Mouse (Mus musculus) heart, adult 10 weeks (tissue): ENCODE measurements around the gene Gm49373. TPM values are rescaled to one million over a fixed set of nuclear protein-coding genes. Genes with fewer than 3 reads are reported as not detected.

Experiments used
- polyA plus RNA-seq: library from polyadenylated mRNA; stranded (reverse); fragments of 350-450 nt; fragmentation: Illumina TruSeq; extraction: RNeasy Lipid Tissue Mini Kit (QIAGEN cat#74804); gene quantifications from one replicate; pipeline ENCODE4 v1.2.3, GENCODE M21; 2014; ENCODE audit warnings: low read depth, low replicate concordance

Gene Gm49373
- polyA plus RNA-seq = 0.42 TPM

DNA sequence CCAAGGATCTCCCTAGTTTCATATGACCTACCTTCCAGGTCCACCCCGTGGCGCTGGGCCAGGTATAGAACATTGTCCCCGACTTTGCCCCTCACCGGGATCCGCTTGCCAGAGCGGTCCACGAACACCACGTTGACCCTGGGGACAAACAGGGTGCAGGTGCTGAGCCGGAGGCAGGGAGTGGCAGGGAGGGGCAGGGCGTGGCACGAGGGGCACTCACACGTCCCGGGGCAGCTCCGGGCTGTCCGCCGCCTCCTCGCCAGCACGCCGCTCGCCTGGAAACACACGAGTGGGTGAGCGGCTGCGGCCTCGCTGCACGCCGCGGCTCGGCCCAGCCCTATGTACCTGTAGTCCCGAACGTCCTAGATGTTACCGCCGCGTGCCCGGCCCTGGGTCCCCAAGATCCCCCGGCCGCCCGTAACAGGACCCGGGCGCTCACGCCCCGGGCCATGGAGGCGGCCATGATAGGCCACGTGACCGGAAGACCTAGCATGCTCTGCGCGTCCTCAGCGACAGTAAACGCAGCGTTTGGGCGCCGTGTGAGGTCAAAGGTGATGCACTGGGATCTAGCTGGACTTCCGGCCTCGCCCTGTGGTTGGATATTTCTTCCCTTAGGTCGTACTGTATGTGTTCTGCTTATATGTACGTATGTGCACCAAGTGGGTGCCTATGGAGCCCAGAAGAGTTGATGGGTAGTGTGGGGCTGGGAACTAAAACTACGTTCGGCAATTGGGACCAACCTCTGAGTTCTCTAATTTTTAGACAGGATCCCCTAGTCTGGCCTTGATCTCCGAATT is at the start of gene Gm49373, which contains the start of gene Fdx1l:
Gene Gm49373 (minus strand): TSS at position 53 of the 797 bp plus-strand sequence.
Gene Fdx1l (minus strand): TSS at position 571 of the 797 bp plus-strand sequence.

DNA sequence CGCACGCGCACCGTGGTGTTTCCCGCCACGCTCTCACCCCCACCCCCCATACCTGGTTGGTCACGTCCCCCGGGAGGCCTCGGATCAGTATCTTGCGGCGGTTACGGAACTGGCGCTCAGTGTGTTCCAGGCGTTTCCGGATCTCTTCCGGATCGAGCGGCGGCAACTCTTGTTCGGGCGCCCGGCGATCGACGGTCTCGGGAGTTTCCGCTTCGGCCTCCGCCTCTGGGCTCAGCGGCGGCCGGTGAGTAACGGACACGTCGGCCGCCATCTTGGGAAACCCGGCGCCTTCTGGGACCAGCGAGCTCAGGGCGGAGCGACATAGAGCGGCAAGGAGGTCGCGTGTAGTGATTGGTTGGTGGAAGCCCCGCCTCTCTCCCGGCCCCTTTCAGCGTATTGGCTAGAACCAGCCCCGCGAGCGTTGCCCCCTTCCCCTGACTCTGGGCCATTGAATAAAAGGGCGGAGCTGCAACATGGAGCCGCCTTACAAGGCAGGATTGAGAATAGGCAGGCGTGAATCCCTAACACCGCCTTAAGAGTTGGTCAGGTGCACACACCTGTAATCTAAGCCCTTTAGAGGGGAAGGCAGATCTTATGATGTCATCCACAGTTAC is 18.9 kb upstream of the Gm49373 start, which contains the start of the genes Gm38431 and Raver1:
Gene Gm38431 (minus strand): TSS at position 291 of the 614 bp plus-strand sequence.
Gene Raver1 (minus strand): TSS at position 302 of the 614 bp plus-strand sequence.

DNA sequence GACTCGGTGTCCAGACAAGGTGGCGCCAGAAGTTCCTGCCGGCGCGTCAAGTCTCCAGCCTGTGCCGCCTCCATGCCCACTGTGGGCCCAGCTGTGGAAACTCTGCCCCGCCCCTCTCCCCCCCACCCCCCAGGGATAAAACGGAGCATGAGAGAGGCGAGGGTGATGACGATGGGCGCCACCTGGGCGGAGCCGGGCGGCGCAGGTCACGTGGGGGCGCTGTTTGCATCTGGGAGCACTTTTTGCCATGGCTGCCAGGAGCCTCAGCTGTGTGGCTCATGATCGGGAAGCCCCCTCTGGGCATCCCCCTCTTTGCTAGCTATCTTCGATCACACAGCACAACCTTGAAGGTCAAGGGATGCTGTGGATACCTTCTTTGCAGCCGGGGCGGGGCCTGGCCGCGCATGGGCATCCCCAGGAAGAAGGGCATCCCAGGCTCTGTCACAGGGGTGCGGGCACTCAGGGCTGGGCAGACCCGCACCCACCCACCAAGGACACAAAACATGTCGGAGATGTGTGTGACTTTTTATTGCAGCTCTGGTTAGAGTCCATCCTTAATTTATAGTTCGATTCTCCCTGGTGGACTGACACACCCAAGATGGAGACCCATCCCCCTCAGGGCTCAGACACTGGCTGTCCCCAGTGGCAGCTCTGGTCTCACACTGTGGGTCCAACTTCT is 5.8 kb downstream of the Gm49373 start, which contains the start of gene Zglp1:
Gene Zglp1 (minus strand): TSS at position 88 of the 679 bp plus-strand sequence.

DNA sequence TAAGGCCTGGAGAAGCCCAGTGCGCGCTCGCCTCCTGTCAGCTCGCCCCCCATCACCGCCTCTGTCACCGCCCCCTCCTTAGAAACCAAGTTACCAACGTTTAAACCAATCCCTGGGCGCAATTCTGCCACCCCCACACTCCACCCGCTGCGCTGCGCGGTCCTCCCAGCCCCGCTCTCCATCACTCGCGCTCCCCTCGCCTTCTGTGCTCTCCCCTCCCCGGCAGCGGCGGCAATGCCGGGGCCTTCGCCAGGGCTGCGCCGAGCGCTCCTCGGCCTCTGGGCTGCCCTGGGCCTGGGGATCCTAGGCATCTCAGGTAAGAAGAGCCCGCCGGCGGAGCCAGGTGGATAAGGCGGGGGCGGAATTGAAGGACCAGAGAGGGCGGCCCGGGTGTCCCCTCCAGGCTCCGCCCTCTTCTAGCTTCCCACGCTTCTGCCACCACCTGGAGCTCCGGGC is 41.0 kb downstream of the Gm49373 start, which contains the start of gene Icam5:
Gene Icam5 (plus strand): TSS at position 178 of the 456 bp plus-strand sequence.

DNA sequence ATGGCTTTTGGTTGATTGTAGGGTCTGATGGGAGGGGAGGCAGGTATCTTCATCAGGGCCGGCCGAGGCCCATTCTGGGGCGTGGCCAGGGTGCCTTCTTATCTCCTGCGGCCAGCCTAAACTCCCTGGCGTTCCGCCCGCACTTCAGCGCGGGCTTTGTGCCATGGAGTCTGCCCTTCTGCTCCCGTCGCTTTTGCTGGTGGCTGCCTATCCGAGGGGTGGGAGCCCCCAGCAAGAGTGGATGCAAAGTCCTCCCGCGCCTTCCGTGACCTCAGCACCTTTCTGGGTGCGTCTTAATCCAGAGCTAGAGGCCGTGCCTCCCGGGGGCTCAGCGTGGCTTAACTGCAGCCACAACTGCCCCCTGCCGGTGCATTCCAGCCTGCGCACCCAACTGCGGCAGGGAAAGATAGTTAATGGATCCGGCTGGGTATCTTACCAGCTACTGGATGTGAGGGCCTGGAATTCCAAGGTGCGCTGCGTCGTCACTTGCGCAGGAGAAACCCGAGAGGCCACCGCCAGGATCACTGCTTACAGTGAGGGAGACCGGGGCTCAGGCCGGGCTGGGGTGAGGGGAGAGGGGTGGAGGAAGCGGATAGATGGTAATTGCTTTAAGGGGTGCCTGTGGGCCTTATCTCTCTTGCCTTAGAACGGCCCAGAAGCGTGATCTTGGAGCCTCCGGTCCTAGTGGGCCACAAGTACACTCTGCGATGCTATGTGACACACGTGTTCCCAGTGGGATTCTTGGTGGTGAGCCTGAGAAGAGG is 43.4 kb downstream of the Gm49373 start, which contains the start of gene Icam4:
Gene Icam4 (plus strand): TSS at position 83 of the 764 bp plus-strand sequence.

DNA sequence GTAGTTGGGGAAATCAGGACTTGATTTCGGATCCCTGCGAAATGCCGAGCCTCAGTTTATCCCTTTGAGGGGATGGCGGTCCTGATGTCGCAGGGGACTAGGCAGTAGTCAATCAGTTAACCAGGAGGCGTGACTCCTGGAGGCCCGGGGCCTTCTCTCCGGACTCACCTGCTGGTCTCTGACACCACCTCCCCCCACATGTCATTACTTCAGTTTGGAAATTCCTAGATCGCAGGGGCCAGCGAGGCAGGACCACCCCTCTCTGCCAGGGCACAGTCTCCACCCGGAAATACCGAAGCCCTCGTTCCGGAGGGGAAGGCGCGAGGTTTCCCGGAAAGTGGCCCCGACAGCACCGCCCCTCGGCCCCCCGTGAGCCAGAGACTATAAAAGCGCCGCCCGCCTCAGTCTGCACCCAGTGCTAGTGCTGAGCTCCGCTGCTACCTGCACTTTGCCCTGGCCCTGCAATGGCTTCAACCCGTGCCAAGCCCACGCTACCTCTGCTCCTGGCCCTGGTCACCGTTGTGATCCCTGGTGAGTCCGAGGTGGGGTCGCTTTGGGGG is 57.2 kb downstream of the Gm49373 start, which contains the start of gene Icam1:
Gene Icam1 (plus strand): TSS at position 415 of the 560 bp plus-strand sequence.

Other genes starting within 250 kb of the Gm49373 start
- gene A230050P20Rik, start 204.5 kb downstream of the Gm49373 start, polyA plus RNA-seq = 11.0 TPM
- 3.9 TPM for gene Angptl6, start 193.4 kb downstream of the Gm49373 start, polyA plus RNA-seq
- gene Ppan, start 184.9 kb downstream of the Gm49373 start, polyA plus RNA-seq = 11.1 TPM
- 113 TPM for gene Eif3g, start 174.5 kb downstream of the Gm49373 start, polyA plus RNA-seq
- gene Dnmt1, start 113.2 kb downstream of the Gm49373 start, polyA plus RNA-seq = 9.2 TPM
- 2.7 TPM for gene S1pr2, start 96.3 kb downstream of the Gm49373 start, polyA plus RNA-seq
- gene Mrpl4, start 70.4 kb downstream of the Gm49373 start, polyA plus RNA-seq = 123 TPM
- 12.4 TPM for gene Icam1, start 57.1 kb downstream of the Gm49373 start, polyA plus RNA-seq
- 1.3 TPM for gene Icam4, start 43.7 kb downstream of the Gm49373 start, polyA plus RNA-seq
- gene Icam5, start 41.0 kb downstream of the Gm49373 start, polyA plus RNA-seq = not detected
- not detected for gene Zglp1, start 6.0 kb downstream of the Gm49373 start, polyA plus RNA-seq
- 47.3 TPM for gene Fdx1l, start 518 bp upstream of the Gm49373 start, polyA plus RNA-seq
- gene Gm38431, start 18.9 kb upstream of the Gm49373 start, polyA plus RNA-seq = 0.97 TPM
- gene Raver1, start 18.9 kb upstream of the Gm49373 start, polyA plus RNA-seq = 23.3 TPM
- gene Tyk2, start 58.1 kb upstream of the Gm49373 start, polyA plus RNA-seq = 11.4 TPM
- gene Cdc37, start 76.9 kb upstream of the Gm49373 start, polyA plus RNA-seq = 166 TPM
- 46.1 TPM for gene Pde4a, start 92.6 kb upstream of the Gm49373 start, polyA plus RNA-seq
- 35.8 TPM for gene Keap1, start 166.3 kb upstream of the Gm49373 start, polyA plus RNA-seq
- gene S1pr5, start 175.3 kb upstream of the Gm49373 start, polyA plus RNA-seq = 0.97 TPM
- 51.7 TPM for gene Atg4d, start 192.2 kb upstream of the Gm49373 start, polyA plus RNA-seq
- gene Kri1, start 214.9 kb upstream of the Gm49373 start, polyA plus RNA-seq = 22.2 TPM
- gene Cdkn2d, start 218.3 kb upstream of the Gm49373 start, polyA plus RNA-seq = 21.9 TPM
- gene Ap1m2, start 239.2 kb upstream of the Gm49373 start, polyA plus RNA-seq = not detected
- gene Slc44a2, start 247.6 kb upstream of the Gm49373 start, polyA plus RNA-seq = 78.8 TPM